Mouse (Mus musculus) layer of hippocampus, adult 8-10 months (tissue): Measurements from ENCODE around the gene Kctd11. TPM values are rescaled to one million over a fixed set of nuclear protein-coding genes. Genes with fewer than 3 reads are reported as not detected.
"Not testable (repeated sequence)": the region's sequence is repeated elsewhere in the genome, so short reads cannot be mapped to it uniquely, and the experiment has no call there.

Source experiments
- DNase-seq, 2 experiments: peaks; one replicate each; pipeline ENCODE4 v3.0.0; 2022; ENCODE audit warnings: low spot score in 2 of 2
- total RNA-seq, 4 experiments: library from RNA; stranded (reverse); gene quantifications; 2 replicates each; pipeline ENCODE4 v1.2.4; 2022

The Kctd11 gene
- 1 to 10 TPM; 1.4 to 2.8 (median 1.6) TPM for total RNA-seq

DNA sequence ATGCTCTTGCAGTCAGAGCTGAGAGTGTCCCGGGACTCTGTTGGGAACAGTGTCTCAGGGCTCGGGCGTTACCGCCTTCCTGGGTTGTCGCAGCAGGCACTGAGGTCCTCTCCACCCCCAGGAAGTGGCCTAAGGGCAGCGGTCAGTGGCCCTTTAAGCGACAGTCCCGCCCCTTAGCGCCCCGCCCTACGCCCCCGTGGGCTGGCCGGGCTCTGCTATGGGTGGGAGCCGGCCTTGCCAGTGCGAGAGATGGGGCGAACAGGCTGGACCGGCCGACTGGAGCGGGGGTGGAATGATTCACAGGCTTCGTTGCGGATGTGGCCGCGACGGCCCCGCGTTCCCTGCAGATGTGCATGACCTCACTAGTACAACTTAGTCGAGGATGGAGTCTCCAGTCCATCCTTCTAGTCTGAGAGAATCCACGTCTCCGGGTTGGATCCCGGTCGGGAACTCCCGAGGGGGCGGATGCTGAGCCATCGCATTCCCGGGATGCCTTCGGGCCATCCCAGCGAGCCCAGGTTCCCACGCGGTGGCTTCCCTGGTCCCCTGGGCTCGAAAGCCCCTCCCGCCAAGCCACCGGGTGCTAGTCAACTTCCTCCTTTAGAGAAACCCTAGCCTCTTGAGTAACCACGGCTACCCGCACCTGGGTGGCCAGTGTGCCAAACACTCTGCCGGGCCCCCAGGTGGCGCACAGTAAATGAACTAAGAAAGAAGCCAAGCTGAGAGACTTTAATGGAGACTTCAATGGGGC, at the start of gene Kctd11:
Gene Kctd11, minus strand, starts transcription at position 554 of the 751 bp plus-strand sequence.
- peak; percentile 50 to 53 for DNase-seq

DNA sequence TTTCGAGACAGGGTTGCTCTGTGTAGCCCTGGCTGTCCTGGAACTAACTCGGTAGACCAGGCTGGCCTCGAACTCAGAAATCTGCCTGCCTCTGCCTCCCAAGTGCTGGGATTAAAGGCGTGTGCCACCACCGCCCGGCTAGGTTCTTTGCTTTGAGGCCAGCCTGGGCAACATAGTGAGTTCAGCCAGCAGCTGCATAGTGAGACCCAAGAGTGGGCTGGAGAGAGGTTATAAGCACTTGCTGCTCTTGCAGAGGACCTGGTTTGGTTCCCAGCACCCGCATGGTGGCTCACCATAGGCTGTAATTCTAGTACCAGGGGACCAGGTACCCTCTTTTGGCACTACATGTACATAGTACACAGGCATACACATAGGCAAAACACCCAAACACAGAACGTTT, 49.0 kb upstream of the Kctd11 start:
- DNase-seq, result not testable (repeated sequence)

GRCm38 (mm10) chr11:69929712-69930111, 48.5 kb upstream of the Kctd11 start:
- no peak for DNase-seq

GRCm38 (mm10) chr11:69927501-69927900, 46.3 kb upstream of the Kctd11 start:
- no peak for DNase-seq

- DNase-seq, result no peak
These were observed 41.6 kb upstream of the Kctd11 start for GRCm38 (mm10) chr11:69922796-69923195.

DNA sequence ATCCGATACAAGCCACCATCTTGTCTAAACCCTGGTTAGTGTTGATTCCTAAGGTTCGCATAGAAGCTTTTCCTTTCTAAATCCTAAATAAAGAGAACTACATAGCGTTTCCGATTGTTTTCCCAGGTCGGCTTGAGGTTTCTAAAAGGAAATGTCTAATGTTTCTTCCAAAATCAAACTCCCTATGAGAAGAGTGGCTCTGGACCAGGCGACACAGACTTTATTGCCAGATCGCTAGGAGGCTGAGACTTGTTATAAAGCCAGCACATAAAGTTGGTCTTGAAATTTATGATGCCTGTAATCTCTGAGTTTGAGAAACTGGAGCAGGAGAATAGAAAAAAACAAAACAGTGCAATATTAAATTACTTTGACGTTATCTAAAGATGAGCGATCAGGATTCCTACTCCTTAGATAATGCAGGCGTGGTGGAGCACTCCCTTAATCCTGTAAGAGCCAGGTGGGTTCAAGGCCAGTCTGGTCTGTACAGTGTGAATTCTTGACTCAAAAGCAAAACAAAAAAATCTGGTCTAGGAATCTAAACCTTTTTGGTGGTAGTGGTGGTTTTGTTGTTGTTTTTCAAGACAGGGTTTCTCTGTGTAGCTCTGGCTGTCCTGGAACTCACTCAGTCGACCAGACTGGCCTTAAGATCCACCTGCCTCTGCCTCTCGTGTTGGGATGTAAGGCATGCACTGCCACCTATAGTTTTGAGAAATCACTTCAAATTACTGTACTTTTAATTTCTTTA, 41.0 kb upstream of the Kctd11 start:
- DNase-seq, result no peak

DNA sequence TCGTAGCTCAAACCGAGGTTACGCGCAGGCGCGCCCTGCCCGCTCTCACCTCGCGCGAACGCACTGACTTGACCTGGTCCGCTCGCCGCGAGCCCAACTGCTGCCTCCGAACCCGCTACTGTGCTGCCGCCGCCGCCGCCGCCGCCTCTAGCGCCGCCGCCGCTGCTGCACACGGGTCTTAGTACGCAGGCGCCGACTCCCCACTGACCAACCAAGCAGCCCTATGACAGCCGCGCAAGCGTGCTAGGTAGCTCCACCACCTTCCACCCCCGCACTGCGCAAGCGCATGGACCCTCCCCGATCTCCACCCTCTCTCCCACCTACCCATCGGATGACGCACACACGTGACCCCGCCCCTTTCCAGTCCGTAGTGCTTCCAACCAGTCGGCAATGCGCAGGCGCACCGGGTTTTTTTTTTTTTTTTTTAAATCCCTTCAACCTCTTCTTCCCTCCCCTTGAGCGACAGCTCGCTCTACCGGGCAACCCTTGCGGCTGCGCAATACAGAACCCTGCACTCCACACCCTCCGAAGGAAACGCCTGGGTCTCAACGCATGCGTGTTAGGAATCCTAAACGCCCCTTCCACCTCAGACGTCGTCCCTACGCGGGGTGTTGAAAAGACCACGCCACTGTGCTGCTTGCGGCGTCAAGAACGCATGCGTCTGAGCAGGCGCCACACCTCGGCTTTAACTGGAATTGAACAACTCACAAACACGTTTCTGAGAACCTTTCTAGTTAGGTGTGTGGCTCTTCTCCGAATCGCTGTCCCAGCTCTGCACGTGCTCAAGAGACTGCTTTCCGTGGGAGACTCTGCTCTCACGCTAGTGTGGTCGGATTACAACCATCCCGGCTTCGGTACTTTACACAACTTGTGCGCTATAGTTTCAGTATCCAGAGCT, 40.2 kb upstream of the Kctd11 start, which contains the start of gene Eif5a:
Gene Eif5a, minus strand, starts transcription at position 845 of the 898 bp plus-strand sequence.
- peak; percentile 100 for DNase-seq

DNA sequence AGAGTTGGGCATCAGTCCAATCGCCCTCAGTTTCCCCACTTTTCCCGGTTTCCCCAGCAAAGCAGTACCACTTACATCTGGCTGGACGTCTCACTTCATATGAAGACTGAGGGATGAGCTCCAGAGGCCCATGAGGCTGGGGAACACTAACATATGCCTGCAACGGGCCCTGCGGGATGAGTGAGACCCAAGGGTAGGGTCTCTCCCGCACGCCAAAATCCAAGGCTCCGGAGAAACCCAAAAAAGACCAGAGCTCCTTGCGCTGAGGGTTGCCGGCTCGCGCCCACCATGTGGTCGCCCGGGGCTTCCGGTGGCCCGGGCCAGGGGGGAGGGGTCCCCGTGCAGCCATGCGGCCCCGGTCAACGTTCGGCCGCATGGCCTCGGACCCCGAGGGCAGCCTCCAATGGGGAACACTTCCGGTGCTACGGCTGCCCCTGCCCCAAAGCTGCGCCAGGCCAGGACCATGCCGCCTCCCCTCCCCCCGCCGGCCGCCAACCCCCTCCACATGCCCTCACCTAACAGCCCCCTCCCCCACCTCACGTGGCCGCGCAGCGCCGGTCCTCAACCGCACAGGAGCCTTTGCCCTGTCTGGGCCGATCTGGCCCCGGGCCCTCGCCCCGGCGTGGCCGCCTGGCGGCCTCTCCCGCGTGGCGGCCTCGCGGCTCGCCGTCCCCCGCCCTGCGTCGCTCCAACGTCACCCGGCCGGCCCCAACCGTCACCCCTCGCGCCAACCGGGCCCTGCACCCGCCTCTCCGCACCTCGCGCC, 39.2 kb upstream of the Kctd11 start:
- peak in 1 of 2 experiments; percentile 32 for DNase-seq

- DNase-seq, result no peak
These were observed 38.6 kb upstream of the Kctd11 start for GRCm38 (mm10) chr11:69919661-69920265.

DNA sequence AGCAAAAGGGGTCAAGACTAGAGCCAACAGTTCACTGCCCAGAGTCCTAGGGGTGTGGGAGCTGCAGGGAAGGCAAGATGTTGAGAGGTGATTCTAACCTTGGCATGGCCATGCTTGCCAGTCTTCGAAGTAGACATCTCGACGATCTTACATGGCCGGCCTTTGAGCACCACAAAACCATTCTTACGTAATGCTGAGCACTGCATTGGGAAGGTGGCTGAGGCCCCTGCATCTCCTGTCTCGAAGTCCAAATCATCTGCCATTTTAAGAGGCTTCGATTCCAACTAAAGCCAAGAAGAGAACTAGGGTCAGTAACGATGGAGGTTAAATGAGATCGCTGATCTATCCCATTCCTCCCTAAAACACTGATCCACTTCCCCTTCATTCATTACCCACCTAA, 37.8 kb upstream of the Kctd11 start:
- no peak for DNase-seq

DNA sequence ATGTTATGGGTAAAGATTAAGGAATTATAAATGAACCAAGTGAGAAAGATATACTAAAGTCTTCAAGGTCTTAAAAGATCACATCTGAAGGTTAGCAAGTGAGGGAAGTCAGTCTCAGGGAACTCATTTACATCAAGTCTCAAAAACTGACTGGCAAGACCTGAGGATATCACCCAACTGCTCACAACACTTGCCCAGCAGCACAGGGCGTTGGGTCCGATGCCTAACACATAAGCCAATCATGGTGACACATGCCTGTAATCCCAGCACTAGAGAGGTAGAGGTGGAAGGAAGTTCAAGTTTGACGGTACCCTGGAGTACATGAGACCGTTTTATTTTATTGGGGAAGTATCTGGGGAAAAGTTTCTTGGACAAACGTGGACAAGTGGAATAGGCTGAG, 36.9 kb upstream of the Kctd11 start:
- DNase-seq, result no peak

DNA sequence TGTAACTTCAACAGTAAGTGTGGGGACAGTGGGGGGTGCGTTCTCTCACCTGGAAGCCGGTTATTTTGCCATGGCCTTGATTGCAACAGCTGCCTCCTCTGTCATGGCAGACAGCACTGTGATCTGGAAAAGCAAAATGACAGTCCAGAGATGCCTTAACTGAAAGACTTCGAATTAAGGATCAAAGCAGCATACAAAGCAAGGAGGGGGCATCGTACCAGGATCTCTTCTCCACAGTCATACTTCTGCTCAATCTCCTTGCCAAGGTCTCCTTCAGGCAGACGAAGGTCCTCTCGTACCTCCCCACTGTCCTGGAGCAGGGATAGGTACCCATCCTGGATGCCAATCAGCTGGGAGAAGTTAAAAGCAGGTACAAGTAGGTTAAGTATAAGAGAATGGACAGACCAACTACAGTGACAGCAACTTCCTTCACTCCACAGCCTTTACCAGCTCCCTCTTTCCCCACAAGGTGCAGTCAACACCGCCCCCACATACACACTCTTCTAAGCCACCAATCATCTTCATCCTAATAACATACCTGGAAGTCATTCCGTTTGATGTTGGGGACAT, 36.3 kb upstream of the Kctd11 start:
- DNase-seq, result no peak

- not testable (repeated sequence) for DNase-seq
These were observed 35.6 kb upstream of the Kctd11 start for GRCm38 (mm10) chr11:69916652-69917378.

DNA sequence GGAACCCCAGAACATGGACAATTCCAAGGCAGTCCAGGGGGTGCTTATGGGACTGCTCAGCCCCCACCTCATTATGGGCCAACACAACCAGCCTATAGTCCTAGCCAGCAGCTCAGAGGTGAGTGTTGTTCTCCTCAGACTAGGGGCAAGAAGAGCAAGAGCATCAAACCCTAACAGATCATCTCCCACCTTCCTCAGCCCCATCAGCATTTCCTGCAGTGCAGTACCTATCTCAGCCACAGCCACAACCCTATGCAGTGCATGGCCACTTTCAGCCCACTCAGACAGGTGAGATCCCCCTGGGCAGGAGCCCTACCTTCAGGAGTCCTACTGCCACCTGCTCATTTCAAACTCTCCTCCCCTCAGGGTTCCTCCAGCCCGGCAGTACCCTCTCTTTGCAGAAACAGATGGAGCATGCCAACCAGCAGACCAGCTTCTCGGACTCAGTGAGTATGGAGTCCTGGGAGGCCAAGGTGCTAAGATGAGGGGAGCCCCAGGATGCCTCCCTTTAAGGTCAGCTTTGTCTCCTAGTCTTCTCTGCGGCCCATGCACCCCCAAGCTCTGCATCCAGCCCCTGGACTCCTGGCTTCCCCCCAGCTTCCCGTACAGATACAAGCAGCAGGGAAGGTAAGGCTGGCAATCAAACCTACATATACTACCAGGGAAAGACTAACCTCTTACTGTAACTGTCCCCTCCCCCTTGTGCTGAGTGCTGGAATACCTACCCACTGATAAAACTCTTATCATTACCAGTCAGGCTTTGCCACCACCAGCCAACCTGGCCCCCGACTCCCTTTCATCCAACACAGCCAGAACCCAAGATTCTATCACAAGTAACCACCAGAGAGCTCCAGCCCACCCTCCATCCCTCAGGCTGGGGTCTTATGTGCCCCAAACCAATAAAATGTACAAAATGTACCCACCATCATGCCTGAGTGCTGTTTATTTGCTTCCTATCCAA, 34.7 kb upstream of the Kctd11 start:
- no peak for DNase-seq

- DNase-seq, result no peak
These were observed 33.8 kb upstream of the Kctd11 start for GRCm38 (mm10) chr11:69914917-69915430.

DNA sequence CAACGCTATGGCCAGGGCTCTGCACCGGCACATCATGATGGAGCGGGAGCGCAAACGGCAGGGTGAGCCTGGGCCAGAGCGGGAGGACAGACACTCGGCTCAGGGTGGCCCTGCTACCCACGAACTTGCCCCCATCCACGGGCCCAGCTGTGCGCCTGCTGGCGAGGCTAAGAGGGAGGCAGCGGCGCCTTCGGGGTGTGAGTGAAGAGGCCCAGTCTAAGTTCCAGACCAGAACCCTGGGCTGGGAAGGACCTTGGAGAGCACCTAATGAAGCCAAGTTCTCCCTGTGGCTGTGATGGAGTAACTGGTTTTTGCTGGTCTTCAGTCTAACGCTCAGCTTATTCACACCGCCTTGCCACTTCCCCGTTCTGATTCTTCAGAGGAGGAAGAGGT, 33.2 kb upstream of the Kctd11 start:
- no peak for DNase-seq

GRCm38 (mm10) chr11:69913554-69914371, 32.6 kb upstream of the Kctd11 start, which contains the start of gene Gps2:
Gene Gps2 (plus strand): TSS chr11:69913888.
- peak; percentile 91 to 92 for DNase-seq
